Mouse (Mus musculus) midbrain, embryonic 15.5 days (tissue): ENCODE data around the gene Skint8. TPM values are rescaled to one million over a fixed set of nuclear protein-coding genes. Genes with fewer than 3 reads are reported as not detected.
"Not testable (repeated sequence)": the region's sequence is repeated elsewhere in the genome, so short reads cannot be mapped to it uniquely, and the experiment has no call there.

Experiments
- ATAC-seq: fragments of 200-750 bp; cut with Nextera tagmentation; replicated peaks from 2 replicates; pipeline ENCODE4 v1.8.0; 2017; ENCODE audit warnings: moderate TSS enrichment
- H3K27ac ChIP-seq: fragments of 300-500 bp; sonication (generic); 2 replicates; pipeline ENCODE4 v1.5.1; 2015; ENCODE audit warnings: mild to moderate bottlenecking, inconsistent platforms
- H3K27me3 ChIP-seq: fragments of 300-500 bp; sonication (generic); replicated peaks from 2 replicates; pipeline ENCODE4 v1.6.1; 2015; ENCODE audit warnings: inconsistent platforms
- H3K36me3 ChIP-seq: fragments of 300-500 bp; sonication (generic); replicated peaks from 2 replicates; pipeline ENCODE4 v1.6.1; 2015; ENCODE audit warnings: inconsistent platforms
- H3K4me1 ChIP-seq: fragments of 300-500 bp; sonication (generic); 2 replicates; pipeline ENCODE4 v1.6.1; 2015; ENCODE audit warnings: inconsistent platforms
- H3K4me2 ChIP-seq: fragments of 300-500 bp; sonication (generic); 2 replicates; pipeline ENCODE4 v1.6.1; 2015; ENCODE audit warnings: inconsistent platforms, mild to moderate bottlenecking, moderate library complexity
- H3K4me3 ChIP-seq: fragments of 300-500 bp; sonication (generic); 2 replicates; pipeline ENCODE4 v1.5.1; 2015; ENCODE audit warnings: mild to moderate bottlenecking, inconsistent platforms
- H3K9ac ChIP-seq: fragments of 300-500 bp; sonication (generic); 2 replicates; pipeline ENCODE4 v1.6.1; 2015; ENCODE audit warnings: mild to moderate bottlenecking, inconsistent platforms
- H3K9me3 ChIP-seq: fragments of 300-500 bp; sonication (generic); 2 replicates; pipeline ENCODE4 v1.6.1; 2016; ENCODE audit warnings: inconsistent platforms
- WGBS: fragments of 180-500 bp; shearing (Covaris S2); methylation state at CpG from one replicate; pipeline ENCODE4 v1.1.7; 2015; ENCODE audit warnings: mixed read lengths; 5-methylcytosine and 5-hydroxymethylcytosine counted together
- polyA plus RNA-seq: library from polyadenylated mRNA; unstranded; fragments of >200 nt; fragmentation: Nextera tagmentation; extraction: Ambion mirVana; gene quantifications from 2 replicates; pipeline ENCODE4 v1.2.1, GENCODE M21; 2015

The Skint8 gene
- polyA plus RNA-seq, 1 experiment from 2014 or later, result not detected

- not testable (repeated sequence) for H3K4me2 ChIP-seq, H3K36me3 ChIP-seq, H3K4me1 ChIP-seq, ATAC-seq, H3K4me3 ChIP-seq, H3K27me3 ChIP-seq, H3K9me3 ChIP-seq, H3K27ac ChIP-seq, H3K9ac ChIP-seq
- WGBS, result 82% methylated on average over 1 of the region's 1 CpGs
Observed at GRCm38 (mm10) chr4:111963241-111963640, 44.0 kb downstream of the Skint8 start.

GRCm38 (mm10) chr4:111963669-111964068 is 44.5 kb downstream of the Skint8 start:
- Histone ChIP-seq H3K4me3 (no peak overlapping the region), H3K27ac (no peak overlapping the region), H3K27me3 (no peaks in the 10 kb centered on the region), H3K9ac (no peak overlapping the region), H3K36me3 (no peaks in the 10 kb centered on the region), H3K4me2 (no peak overlapping the region), H3K4me1 (no peaks in the 10 kb centered on the region), H3K9me3 (no peaks in the 10 kb centered on the region)
- WGBS, result 79% methylated on average over 3 of the region's 3 CpGs
- no peak for ATAC-seq

- no peaks in the 10 kb centered on the region for H3K9me3 ChIP-seq
- H3K27me3 ChIP-seq, result no peaks in the 10 kb centered on the region
- no peak within 1 kb of the TSS for H3K27ac ChIP-seq
- H3K4me2 ChIP-seq, result no peak within 1 kb of the TSS
- no peak for ATAC-seq
- H3K4me1 ChIP-seq, result no peaks in the 10 kb centered on the region
- no peak within 1 kb of the TSS for H3K9ac ChIP-seq
- H3K36me3 ChIP-seq, result no peaks in the 10 kb centered on the region
- WGBS, result 94% methylated on average over 1 of the region's 1 CpGs
- H3K4me3 ChIP-seq, result no peak within 1 kb of the TSS
Observed at GRCm38 (mm10) chr4:111972623-111973022, 53.4 kb downstream of the Skint8 start, which contains the start of gene Skint7. Gene Skint7 (plus strand): TSS chr4:111972923.

Other genes with a start within 250 kb of the Skint8 start
- gene Spata6, start 199.4 kb upstream of the Skint8 start, polyA plus RNA-seq, result 13.2 and 13.8 TPM in 2 replicates
- not detected in 2 replicates for gene Slc5a9, start 16.5 kb upstream of the Skint8 start, polyA plus RNA-seq
- gene Skint7, start 53.5 kb downstream of the Skint8 start, polyA plus RNA-seq, result not detected in 2 replicates
- not detected in 2 replicates for gene Skint1, start 86.9 kb downstream of the Skint8 start, polyA plus RNA-seq
- gene Skint4, start 152.6 kb downstream of the Skint8 start, polyA plus RNA-seq, result not detected in 2 replicates